Mouse (Mus musculus) spleen, adult 12 weeks (tissue): Measurements from ENCODE around the gene Krt4.

ENCODE experiments used
- DNase-seq: peaks from one replicate; pipeline ENCODE4 v3.0.0; 2022; ENCODE audit warnings: low spot score

Gene Krt4

GRCm38 (mm10) chr15:101895216-101895615, 29.3 kb downstream of the Krt4 start:
- DNase-seq: no peak

GRCm38 (mm10) chr15:101892820-101893219, 31.7 kb downstream of the Krt4 start, which contains the start of gene Krt76:
Gene Krt76 (minus strand): TSS chr15:101892920.
- no peak for DNase-seq

- DNase-seq: no peak
Measured at GRCm38 (mm10) chr15:101879776-101880175, 44.8 kb downstream of the Krt4 start.

GRCm38 (mm10) chr15:101878041-101878440, 46.5 kb downstream of the Krt4 start:
- no peak for DNase-seq

DNA sequence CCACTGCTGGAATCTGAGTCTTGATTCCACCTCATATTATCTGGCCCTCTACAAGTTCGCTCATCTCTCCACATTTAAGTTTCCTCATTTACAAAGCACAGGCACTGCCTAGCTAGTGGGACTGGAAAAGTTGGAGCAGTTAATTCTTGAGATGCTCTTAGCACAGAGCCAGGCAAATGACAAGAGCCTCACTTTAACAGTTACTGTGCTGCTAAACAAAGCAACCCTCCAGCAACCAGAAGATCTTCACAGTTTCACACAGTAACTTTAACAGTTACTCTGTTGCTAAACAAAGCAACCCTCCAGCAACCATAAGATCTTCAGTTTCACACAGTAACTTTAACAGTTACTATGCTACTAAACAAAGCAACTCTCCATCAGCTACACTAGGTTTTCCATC, 50.2 kb downstream of the Krt4 start:
- DNase-seq: no peak

- DNase-seq: no peak
Measured at GRCm38 (mm10) chr15:101873231-101873630, 51.3 kb downstream of the Krt4 start.

DNA sequence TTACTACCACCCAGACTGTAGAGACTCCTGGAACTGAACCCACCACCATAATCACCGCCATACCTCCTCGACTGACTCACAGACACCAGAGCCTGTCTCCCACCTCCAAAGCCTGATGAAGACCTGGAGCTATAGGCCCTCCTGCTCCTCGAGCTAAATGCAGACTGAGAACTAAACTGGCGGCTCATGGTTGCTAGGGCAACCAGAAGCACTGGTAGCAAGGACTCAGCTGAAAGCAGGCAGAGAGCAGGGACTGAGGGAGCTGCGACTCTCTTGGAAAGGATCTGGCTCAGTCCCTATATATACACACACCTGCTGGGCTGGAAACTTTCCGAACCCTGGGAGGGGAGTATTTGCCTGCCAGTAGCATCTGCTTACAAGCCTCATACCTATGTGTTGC, 55.1 kb downstream of the Krt4 start, which contains the start of gene Krt77:
Gene Krt77 (minus strand): TSS at position 275 of the 400 bp plus-strand sequence.
- DNase-seq: no peak
